Mouse (Mus musculus) left cerebral cortex, adult 2 months (tissue): ENCODE measurements around the gene Opcml. TPM values are rescaled to one million over a fixed set of nuclear protein-coding genes. Genes with fewer than 3 reads are reported as not detected.

ENCODE experiments used
- DNase-seq, 2 experiments: peaks; one replicate each; pipeline ENCODE4 v3.0.0; 2021 to 2022; ENCODE audit warnings: low spot score in 2 of 2, mixed read lengths in 1 of 2; ENCODE audit errors: extremely low spot score in 1 of 2
- H3K27ac ChIP-seq: fragments of 200-600 bp; 2 replicates; pipeline ENCODE4 v1.8.1; 2022
- H3K4me3 ChIP-seq: fragments of 200-600 bp; 2 replicates; pipeline ENCODE4 v1.8.1; 2022
- CTCF ChIP-seq: fragments of 200-600 bp; IDR thresholded peaks from 2 replicates; pipeline ENCODE4 v1.8.1; 2022; ENCODE audit warnings: antibody characterized with exemption, mild to moderate bottlenecking, moderate library complexity
- intact Hi-C: fragments of 180-260 bp; cut with DNase I; formaldehyde crosslinking; loops from one replicate; pipeline ENCODE4 v1.15.1; 2025
- total RNA-seq, 2 experiments: library from RNA; stranded (reverse); gene quantifications; 2 replicates each; pipeline ENCODE4 v1.2.3; 2021

Opcml gene
- total RNA-seq, 2 experiments from 2014 or later = 250 to 251 TPM

- no peak for TF ChIP-seq CTCF
- Histone ChIP-seq H3K4me3 (no peak overlapping the region), H3K27ac (no peak overlapping the region)
- intact Hi-C loops = no loop called here
- no peak for DNase-seq
Measured at GRCm38 (mm10) chr9:28128735-28129134, 338.2 kb downstream of the Opcml start.

- H3K4me3 ChIP-seq = no peak overlapping the region
Measured at GRCm38 (mm10) chr9:28131521-28131920, 340.9 kb downstream of the Opcml start.

GRCm38 (mm10) chr9:28136614-28137013, 346.0 kb downstream of the Opcml start:
- intact Hi-C loops = no loop called here
- DNase-seq = no peak
- Histone ChIP-seq H3K4me3 (no peak overlapping the region), H3K27ac (no peak overlapping the region)
- TF ChIP-seq CTCF = no peak

More at GRCm38 (mm10) chr9:28131521-28131920, 340.9 kb downstream of the Opcml start:
- no peak overlapping the region for H3K27ac ChIP-seq
- no peak for DNase-seq
- TF ChIP-seq CTCF = no peak
- intact Hi-C loops = no loop called here

- no peak for DNase-seq
- intact Hi-C loops = no loop called here
- TF ChIP-seq CTCF = no peak
- no peak overlapping the region for H3K27ac ChIP-seq
- H3K4me3 ChIP-seq = no peak overlapping the region
Measured at GRCm38 (mm10) chr9:28139957-28140597, 349.5 kb downstream of the Opcml start.

- DNase-seq = no peak
- Histone ChIP-seq H3K4me3 (no peak overlapping the region), H3K27ac (no peak overlapping the region)
- intact Hi-C loops = no loop called here
- no peak for TF ChIP-seq CTCF
Measured at GRCm38 (mm10) chr9:28149507-28149906, 358.9 kb downstream of the Opcml start.

GRCm38 (mm10) chr9:28153748-28154147, 363.2 kb downstream of the Opcml start:
- intact Hi-C loops = no loop called here
- Histone ChIP-seq H3K27ac (no peak overlapping the region), H3K4me3 (no peak overlapping the region)
- no peak for TF ChIP-seq CTCF
- no peak for DNase-seq

- intact Hi-C loops = no loop called here
- no peak overlapping the region for H3K4me3 ChIP-seq
- no peak overlapping the region for H3K27ac ChIP-seq
- no peak for DNase-seq
- no peak for TF ChIP-seq CTCF
Measured at GRCm38 (mm10) chr9:28157092-28157491, 366.5 kb downstream of the Opcml start.

GRCm38 (mm10) chr9:28160953-28161352, 370.4 kb downstream of the Opcml start:
- DNase-seq = no peak
- Histone ChIP-seq H3K4me3 (no peak overlapping the region), H3K27ac (no peak overlapping the region; the same call in 1 of the 2 replicates)
- intact Hi-C loops = no loop called here
- no peak for TF ChIP-seq CTCF

GRCm38 (mm10) chr9:28163946-28164345, 373.4 kb downstream of the Opcml start:
- no peak for DNase-seq
- Histone ChIP-seq H3K4me3 (no peak overlapping the region), H3K27ac (no peak overlapping the region)
- no peak for TF ChIP-seq CTCF
- intact Hi-C loops = no loop called here

- Histone ChIP-seq H3K27ac (no peak overlapping the region), H3K4me3 (no peak overlapping the region)
- peak; percentile 83 for TF ChIP-seq CTCF
- intact Hi-C loops = no loop called here
- DNase-seq = peak; percentile 50 to 76
Measured at GRCm38 (mm10) chr9:28171890-28172289, 381.3 kb downstream of the Opcml start.

GRCm38 (mm10) chr9:28177052-28177451, 386.5 kb downstream of the Opcml start:
- intact Hi-C loops = no loop called here
- no peak for DNase-seq
- no peak for TF ChIP-seq CTCF
- H3K27ac ChIP-seq = no peak overlapping the region
- H3K4me3 ChIP-seq = no peak overlapping the region

GRCm38 (mm10) chr9:28178123-28178887, 387.7 kb downstream of the Opcml start:
- Histone ChIP-seq H3K4me3 (no peak overlapping the region), H3K27ac (no peak overlapping the region)
- DNase-seq = no peak
- intact Hi-C loops = no loop called here
- TF ChIP-seq CTCF = no peak

GRCm38 (mm10) chr9:28181916-28182315, 391.3 kb downstream of the Opcml start:
- H3K4me3 ChIP-seq = no peak overlapping the region
- intact Hi-C loops = no loop called here
- H3K27ac ChIP-seq = no peak overlapping the region
- TF ChIP-seq CTCF = no peak
- DNase-seq = no peak
